Mouse (Mus musculus): ENCODE results near the gene Arg1.

GRCm38 (mm10) chr10:24895927-24896326 lies 31.4 kb downstream of the Arg1 start:
- TF ChIP-seq CTCF (IDR thresholded peaks at IDR 0.05; ENCODE audit: insufficient read depth, low read length) (peak; percentile 13; the same call in 1 of the 2 replicates), POLR2A (IDR thresholded peaks at IDR 0.05; ENCODE audit: borderline replicate concordance, extremely low read depth, low read depth, low read length) (no peak)

All from lung, adult 2 months (tissue).